ENCODE assay signal across 10 mouse cellular contexts in genomic region chr8:83773452-83773846, GRCm38 (mm10). TPM values are rescaled to one million over a fixed set of nuclear protein-coding genes. Genes with fewer than 3 reads are reported as not detected.
DNase-seq lines count a peak whose midpoint lies in the region; ATAC-seq lines count a peak whose summit lies in the region.
"Had no signal": no experiment of that assay in that cellular context is flagged by ENCODE, and none has a peak within 500 bp of the region (broad histone marks: within the 10 kb centered on the region; RNA-seq: fewer than 3 reads in every experiment).

No protein-coding gene starts in this region.

- H3K36me3 ChIP-seq in embryonic facial prominence, embryonic 14.5 days (ENCODE audit: control insufficient read depth, insufficient read depth, low read length): no peaks in the 10 kb centered on the region
- no peaks in the 10 kb centered on the region for H3K36me3 ChIP-seq in intestine, embryonic 15.5 days
- H3K36me3 ChIP-seq in midbrain, embryonic 15.5 days (replicated peaks): no peaks in the 10 kb centered on the region

- 0 out of 2 replicates have a peak overlapping the region, but pooled peaks have one; percentile 47 for H3K9ac ChIP-seq in embryonic facial prominence, embryonic 14.5 days (ENCODE audit: low read depth, low read length)
- H3K9ac ChIP-seq in intestine, embryonic 15.5 days: no peak overlapping the region
- H3K9ac ChIP-seq in midbrain, embryonic 15.5 days: no peak overlapping the region

- intact Hi-C loops in left cerebral cortex, postnatal 25 days (cut with DNase I): no loop called here

- peaks cover 5% of the 10 kb centered on the region for H3K4me1 ChIP-seq in embryonic facial prominence, embryonic 14.5 days (ENCODE audit: control insufficient read depth, insufficient read depth, low read length)
- H3K4me1 ChIP-seq in intestine, embryonic 15.5 days (replicated peaks): peaks cover 23% of the 10 kb centered on the region
- H3K4me1 ChIP-seq in midbrain, embryonic 15.5 days: peaks cover 6% of the 10 kb centered on the region; the same call in 1 of the 2 replicates

- H3K9me3 ChIP-seq in embryonic facial prominence, embryonic 14.5 days (ENCODE audit: control insufficient read depth, low read length): no peaks in the 10 kb centered on the region
- H3K9me3 ChIP-seq in intestine, embryonic 15.5 days: no peaks in the 10 kb centered on the region
- H3K9me3 ChIP-seq in midbrain, embryonic 15.5 days: no peaks in the 10 kb centered on the region

- H3K4me3 ChIP-seq in embryonic facial prominence, embryonic 14.5 days (ENCODE audit: low read depth, low read length): peak overlapping the region; percentile 36
- peak overlapping the region; percentile 33 for H3K4me3 ChIP-seq in intestine, embryonic 15.5 days (replicated peaks)
- H3K4me3 ChIP-seq in midbrain, embryonic 15.5 days: peak overlapping the region; percentile 36

- peak; percentile 37 for DNase-seq in kidney, adult 9 months
- no peak for DNase-seq in kidney, postnatal 25 days
- DNase-seq in embryonic facial prominence, embryonic 14.5 days (ENCODE audit: low spot score): no peak
- DNase-seq in adrenal gland, postnatal 4 days (ENCODE audit: low spot score in 2 of 2): no peak
- no peak for DNase-seq in spleen, adult 12 weeks (ENCODE audit: low spot score)
- no peak for DNase-seq in left cerebral cortex, postnatal 25 days (ENCODE audit: low spot score in 2 of 2)

- H3K4me2 ChIP-seq in embryonic facial prominence, embryonic 14.5 days (ENCODE audit: low read depth, low read length): peak overlapping the region; percentile 70
- peak overlapping the region; percentile 68 for H3K4me2 ChIP-seq in intestine, embryonic 15.5 days (replicated peaks)
- peak overlapping the region; percentile 49 for H3K4me2 ChIP-seq in midbrain, embryonic 15.5 days

- no peak overlapping the region for H3K27ac ChIP-seq in embryonic facial prominence, embryonic 14.5 days (replicated peaks; ENCODE audit: low read depth, low read length)
- H3K27ac ChIP-seq in intestine, embryonic 15.5 days: no peak overlapping the region
- H3K27ac ChIP-seq in midbrain, embryonic 15.5 days: no peak overlapping the region
- H3K27ac ChIP-seq: macrophage had no signal

- 50% methylated on average over 6 of the region's 6 CpGs for WGBS in embryonic facial prominence, embryonic 14.5 days
- WGBS in intestine, embryonic 15.5 days: 41% methylated on average over 6 of the region's 6 CpGs
- WGBS in midbrain, embryonic 15.5 days: 54% methylated on average over 6 of the region's 6 CpGs

- ATAC-seq in embryonic facial prominence, embryonic 14.5 days (ENCODE audit: low read depth): no peak
- no peak for ATAC-seq in intestine, embryonic 15.5 days
- ATAC-seq in midbrain, embryonic 15.5 days (replicated peaks): no peak

- no peaks in the 10 kb centered on the region for H3K27me3 ChIP-seq in embryonic facial prominence, embryonic 14.5 days (replicated peaks; ENCODE audit: control insufficient read depth, insufficient read depth, low read length)
- H3K27me3 ChIP-seq in intestine, embryonic 15.5 days (replicated peaks): no peaks in the 10 kb centered on the region
- no peaks in the 10 kb centered on the region for H3K27me3 ChIP-seq in midbrain, embryonic 15.5 days (replicated peaks)
- H3K27me3 ChIP-seq: Patski had no signal

RNA-seq across cellular contexts. Expression of gene Adgre5, which starts 32.3 kb away (rescaled TPM):
- 43.1 and 45.8 TPM in 2 replicates for polyA plus RNA-seq in embryonic facial prominence, embryonic 14.5 days (2014; fragmentation: Nextera tagmentation; extraction: Ambion mirVana)
- polyA plus RNA-seq in intestine, embryonic 15.5 days (2015; fragmentation: Nextera tagmentation; extraction: Ambion mirVana): 32.3 and 35.4 TPM in 2 replicates
- polyA plus RNA-seq in midbrain, embryonic 15.5 days (2015; fragmentation: Nextera tagmentation; extraction: Ambion mirVana): 10.4 and 12.3 TPM in 2 replicates
- total RNA-seq in adrenal gland, postnatal 4 days (2021): 10 to 100 TPM; 48.6 to 49.8 TPM
- total RNA-seq in left cerebral cortex, postnatal 25 days (2021): 1 to 10 TPM; 9.0 to 9.6 TPM

RNA-seq across cellular contexts. Expression of gene Ddx39, which starts 58.5 kb away (rescaled TPM):
- 106 and 131 TPM in 2 replicates for polyA plus RNA-seq in embryonic facial prominence, embryonic 14.5 days (2014; fragmentation: Nextera tagmentation; extraction: Ambion mirVana)
- 215 and 226 TPM in 2 replicates for polyA plus RNA-seq in intestine, embryonic 15.5 days (2015; fragmentation: Nextera tagmentation; extraction: Ambion mirVana)
- polyA plus RNA-seq in midbrain, embryonic 15.5 days (2015; fragmentation: Nextera tagmentation; extraction: Ambion mirVana): 107 and 113 TPM in 2 replicates
- 10 to 100 TPM; 41.5 to 42.2 TPM for total RNA-seq in adrenal gland, postnatal 4 days (2021)
- 10 to 100 TPM; 17.4 to 18.2 TPM for total RNA-seq in left cerebral cortex, postnatal 25 days (2021)
